Mouse (Mus musculus) mouse embryonic stem cell (cell line): ENCODE measurements around the gene Frmd6.

ENCODE experiments used
- in situ Hi-C, 2 experiments: fragments of 300-500 bp; cut with MboI; formaldehyde crosslinking; loops; 1 replicate in 1 of 2; 3 replicates in 1 of 2; pipeline ENCODE4 v1.14.3; 2019 to 2020; ENCODE audit warnings: low sequenced_read_pairs in 2 of 2, low pct_unique_long_range_greater_than_20kb in 1 of 2, mixed read lengths in 1 of 2; ENCODE audit not compliant: unreplicated experiment in 1 of 2

Gene Frmd6

DNA sequence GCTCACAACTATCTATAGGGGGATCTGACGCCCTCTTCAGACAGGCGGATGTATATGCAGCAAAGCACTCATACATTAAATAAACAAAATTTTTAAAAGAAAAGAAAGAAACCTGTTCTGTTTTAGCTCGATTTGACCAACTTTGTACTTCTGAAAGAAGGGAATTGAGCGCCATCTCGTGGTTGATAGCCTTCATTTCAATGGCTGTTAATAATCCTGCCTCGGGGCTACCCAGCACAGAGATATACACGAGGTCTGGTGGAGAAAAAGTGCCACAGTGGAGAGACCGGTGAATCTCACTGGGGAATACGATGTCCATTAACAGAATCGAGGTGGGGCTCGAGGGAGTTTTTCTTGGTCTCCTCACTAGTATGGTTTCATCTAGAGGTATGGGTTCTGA is 89.1 kb downstream of the Frmd6 start:
- in situ Hi-C loops: loop anchor here (5.0 kb wide), 1 partner anchor 417 kb away; no protein-coding TSS in a partner anchor

DNA sequence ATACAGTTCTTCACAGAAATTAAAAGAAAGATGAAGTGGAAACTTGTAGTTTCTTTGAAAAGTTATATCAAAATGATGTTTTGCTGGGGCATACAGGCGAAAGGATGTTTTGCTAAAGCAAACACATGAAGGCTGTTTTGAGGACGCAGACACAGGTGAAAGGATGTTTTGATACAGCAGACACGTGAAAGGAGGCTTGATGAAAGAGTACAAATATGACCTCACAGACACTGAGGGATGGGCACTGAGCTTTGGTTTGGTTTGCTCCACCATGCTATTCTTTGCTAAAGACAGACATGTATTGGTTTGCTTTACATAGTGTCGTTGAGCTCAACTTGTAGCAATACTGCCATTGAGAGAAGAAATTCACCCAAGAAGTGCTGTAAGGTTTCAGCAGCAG is 104.5 kb downstream of the Frmd6 start:
- in situ Hi-C loops: no loop called here

- in situ Hi-C loops: no loop called here
Observed at GRCm38 (mm10) chr12:70937150-70937549, 111.8 kb downstream of the Frmd6 start.

DNA sequence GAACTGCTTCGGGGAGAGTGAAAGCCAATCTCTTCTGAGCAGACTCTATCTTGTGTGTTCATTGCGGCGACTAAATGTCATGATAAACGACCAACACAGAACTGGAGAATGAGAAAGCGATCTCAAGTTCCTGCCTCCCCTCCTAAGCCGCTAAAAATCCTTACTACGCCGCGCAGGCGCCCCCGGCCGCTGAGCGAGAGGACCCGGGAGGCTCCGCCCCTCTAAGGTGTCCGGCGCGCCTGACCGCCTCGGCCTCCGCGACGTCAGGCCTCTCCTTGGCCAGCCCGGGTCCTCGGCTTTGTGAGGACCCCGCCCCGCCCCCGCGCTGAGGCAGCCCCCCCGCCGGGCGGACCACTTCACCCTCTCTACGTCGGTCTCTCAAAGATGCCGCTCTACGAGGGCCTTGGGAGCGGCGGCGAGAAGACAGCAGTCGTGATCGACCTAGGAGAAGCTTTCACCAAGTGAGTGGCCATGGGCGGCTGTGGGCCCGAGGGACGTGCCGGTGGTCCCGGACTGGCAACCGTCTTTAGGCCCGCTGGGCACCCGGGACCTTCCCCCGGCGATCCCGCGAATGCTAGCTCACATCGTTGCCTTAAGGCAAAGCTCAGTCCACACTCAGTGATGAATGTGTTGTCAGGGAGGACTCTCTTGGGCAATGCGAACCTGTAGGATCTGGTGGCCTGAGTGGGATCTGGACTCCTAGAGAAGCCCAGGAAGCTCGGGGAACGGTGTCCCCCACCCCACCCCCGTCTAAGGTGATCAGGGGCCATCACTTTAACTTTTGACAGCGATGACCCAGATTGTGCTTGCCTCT is 112.5 kb downstream of the Frmd6 start, which contains the start of gene Actr10:
TSS of gene Actr10 (plus strand) at position 287 of the 814 bp plus-strand sequence.
- in situ Hi-C loops: no loop called here

DNA sequence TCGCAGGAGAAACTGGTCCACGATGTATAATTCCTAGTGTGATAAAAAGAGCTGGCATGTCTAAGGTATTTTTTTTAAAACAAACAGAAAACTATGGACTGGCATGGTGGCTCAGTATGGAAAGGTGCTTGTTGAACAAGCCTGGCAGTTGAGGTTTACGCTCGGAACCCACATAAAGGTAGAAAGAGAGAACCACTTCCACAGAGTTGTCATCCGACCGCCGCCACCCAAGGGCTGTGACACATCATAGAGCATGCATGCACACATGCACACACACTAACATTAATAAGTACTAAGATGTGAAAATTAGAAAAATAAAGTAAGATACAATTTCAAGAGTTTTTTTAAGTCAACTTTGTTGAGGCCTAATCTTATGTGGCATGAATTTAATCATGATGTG is 115.5 kb downstream of the Frmd6 start:
- in situ Hi-C loops: no loop called here

GRCm38 (mm10) chr12:70944181-70944580 is 118.9 kb downstream of the Frmd6 start:
- in situ Hi-C loops: no loop called here

- in situ Hi-C loops: no loop called here
Observed at GRCm38 (mm10) chr12:70946585-70947256, 121.4 kb downstream of the Frmd6 start.
